Mouse (Mus musculus): Measurements from ENCODE around the gene Ascl2.

The Ascl2 gene

GRCm38 (mm10) chr7:142917659-142918058, 51.4 kb downstream of the Ascl2 start:
- no peak for DNase-seq (ENCODE audit: low read depth, low spot score)
